Mouse (Mus musculus) kidney, adult 2 months (tissue): Measurements from ENCODE around the gene Dlgap4.

Source experiments
- CTCF ChIP-seq: fragments of 200-500 bp; conservative IDR thresholded peaks from 2 replicates; pipeline ENCODE4 v1.5.1; 2011; ENCODE audit warnings: low read depth, mild to moderate bottlenecking, control low read depth, low read length, moderate library complexity, mixed read lengths; ENCODE audit not compliant: insufficient read depth, insufficient read length
- POLR2A ChIP-seq: fragments of 200-500 bp; IDR thresholded peaks from one replicate; pipeline ENCODE4 v1.6.1; 2011; ENCODE audit warnings: low read depth, low read length, control low read depth

DNA sequence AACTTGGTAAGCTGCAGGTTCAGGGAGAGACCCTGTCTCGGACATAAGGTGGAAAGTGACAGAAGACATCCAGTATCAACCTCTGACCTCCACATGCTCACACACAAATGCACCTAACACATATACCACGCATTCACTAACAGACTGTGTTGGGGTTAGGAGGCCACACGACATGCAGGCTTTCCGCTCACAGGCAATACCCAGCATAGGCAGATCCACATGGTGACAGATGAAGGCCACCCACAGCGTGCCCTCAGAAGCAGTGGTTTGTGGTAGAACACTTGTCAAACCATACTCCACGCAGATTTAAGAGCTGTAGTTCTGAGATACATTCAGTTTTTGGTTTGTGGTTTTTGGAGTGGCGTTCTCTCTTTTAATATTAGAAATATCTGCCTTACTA lies 44.9 kb upstream of the Dlgap4 start:
- no peak for TF ChIP-seq CTCF
- no peak for TF ChIP-seq POLR2A
